Mouse (Mus musculus) CD8-positive naive resting alpha-beta T cell, adult 2 months (primary cell): ENCODE results near the gene Bnip3.

Source experiments
- DNase-seq, 2 experiments: peaks; one replicate each; pipeline ENCODE4 v3.0.0; 2022; ENCODE audit warnings: low read depth in 2 of 2, low spot score in 2 of 2

Bnip3 gene

DNA sequence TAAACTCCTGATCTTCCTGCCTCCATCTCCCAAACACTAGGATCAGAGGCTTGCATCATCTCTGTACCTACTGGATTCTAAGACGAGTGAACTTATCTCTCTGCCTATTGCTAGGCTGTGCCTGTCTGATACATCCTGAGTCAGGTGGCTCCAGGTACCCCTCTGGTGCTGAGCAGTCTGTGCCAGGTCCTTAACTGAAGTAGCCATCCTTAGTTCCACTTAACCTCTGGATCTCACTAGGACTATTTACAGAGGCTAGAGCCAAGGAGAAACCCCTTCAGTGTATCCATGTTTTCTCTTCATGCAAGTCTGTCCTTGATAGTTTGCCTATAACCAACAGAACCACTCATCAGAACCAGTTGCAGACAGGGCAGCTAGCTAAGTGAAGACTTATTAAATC is 2.9 kb downstream of the Bnip3 start:
- no peak for DNase-seq

DNA sequence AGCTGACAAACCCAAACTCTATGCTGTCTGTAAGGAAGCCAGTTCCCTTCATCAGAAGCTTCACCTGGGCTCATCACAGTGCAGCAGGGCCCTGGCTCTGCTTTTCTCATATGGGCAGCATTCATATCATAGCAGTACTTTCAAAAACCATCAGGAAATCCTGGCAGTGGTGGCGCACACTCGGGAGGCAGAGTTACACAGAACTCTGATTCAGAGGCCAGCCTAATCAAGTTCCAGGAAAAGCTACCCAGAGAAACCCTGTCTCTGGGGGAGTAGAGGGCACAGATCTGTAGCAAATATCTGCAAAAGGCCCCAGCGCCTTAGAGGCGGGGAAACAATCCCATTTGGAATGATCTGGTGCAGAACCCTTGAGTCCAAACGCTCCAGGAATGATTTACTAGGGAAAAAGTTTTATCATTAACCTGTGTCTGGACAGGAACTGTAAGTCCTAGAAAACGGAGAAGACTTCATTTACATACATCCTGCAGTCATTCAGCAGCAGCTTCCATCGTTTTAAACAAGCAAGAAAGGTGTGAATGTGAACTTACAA is 5.4 kb downstream of the Bnip3 start:
- DNase-seq, result no peak

DNA sequence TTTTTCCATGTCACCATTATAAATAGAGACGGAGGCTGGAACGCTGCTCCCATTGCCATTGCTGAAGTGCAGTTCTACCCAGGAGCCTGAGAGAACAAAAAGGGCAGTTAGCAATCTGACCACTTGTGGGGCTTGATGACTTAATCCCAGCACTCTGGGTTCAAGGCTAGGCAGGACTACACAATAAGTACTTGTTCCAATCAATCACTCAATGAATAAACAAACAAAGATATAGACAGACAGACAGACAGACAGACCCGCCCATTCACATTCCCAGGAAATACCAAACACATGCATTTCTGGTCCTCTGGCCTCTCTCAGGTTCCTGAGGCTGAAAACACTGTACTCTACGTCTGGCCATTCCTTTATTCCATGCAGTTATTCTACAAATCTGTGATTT is 10.6 kb downstream of the Bnip3 start:
- DNase-seq, result no peak

DNA sequence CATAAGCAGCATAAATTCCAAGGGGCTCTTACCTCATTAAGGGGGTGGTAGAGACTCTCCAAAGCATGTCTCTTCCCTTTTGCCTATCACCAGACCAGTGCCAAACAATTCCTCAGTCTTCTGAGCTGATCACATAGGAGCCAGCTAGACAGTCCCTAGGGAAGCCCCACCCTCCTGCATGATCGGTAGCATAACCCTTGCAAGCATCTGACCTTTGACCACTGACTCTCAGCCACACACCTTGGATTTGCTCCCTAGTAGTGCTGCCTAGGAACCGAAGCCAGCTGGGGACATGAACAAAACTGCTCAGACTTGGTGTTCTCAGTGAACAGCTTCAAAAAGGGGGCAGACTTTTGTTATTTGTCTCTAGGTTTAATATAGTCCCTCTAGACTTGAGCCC is 11.2 kb downstream of the Bnip3 start:
- no peak for DNase-seq

DNA sequence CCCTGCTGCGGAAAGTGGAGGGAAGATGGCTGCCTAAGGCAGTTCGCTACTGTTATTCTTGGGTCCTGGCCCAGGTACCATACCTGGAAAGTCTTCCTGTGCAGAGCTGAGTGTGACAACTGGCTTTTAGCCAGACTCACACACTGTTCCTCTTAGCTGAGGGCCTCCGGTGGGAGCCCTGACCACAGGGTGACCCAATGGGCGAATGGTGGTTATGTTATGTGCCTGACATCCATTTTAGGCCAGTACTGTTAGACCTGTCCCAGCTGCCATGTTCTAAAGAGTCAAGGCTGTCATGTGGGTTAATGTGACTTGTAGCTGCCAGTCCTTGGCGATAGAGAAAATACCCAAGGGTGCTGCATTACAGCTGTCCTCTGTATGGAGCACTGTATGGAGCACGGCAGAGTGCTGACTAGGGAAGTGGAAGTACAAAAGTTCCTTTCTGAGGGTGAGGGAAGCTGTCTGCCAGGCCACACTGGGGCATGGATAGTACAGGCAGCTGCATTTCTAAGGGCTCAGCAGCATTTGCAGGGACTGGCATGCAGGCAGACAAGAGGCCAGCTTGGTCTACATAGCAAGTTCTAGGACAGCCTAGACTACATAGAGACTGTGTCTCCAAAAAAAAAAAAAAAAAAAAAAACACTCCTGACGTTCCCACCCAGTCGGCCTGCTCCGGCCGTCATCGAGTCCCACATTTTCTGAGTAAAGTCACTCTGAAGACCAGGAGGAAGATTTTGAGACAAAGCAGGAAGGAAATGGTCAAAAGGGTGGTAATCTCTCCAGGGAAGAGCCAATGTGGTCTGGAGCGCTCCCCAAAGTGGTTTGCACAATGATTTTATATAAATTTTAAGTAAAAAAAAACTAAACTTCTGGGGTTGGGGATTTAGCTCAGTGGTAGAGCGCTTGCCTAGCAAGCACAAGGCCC is 23.7 kb downstream of the Bnip3 start:
- no peak for DNase-seq

DNA sequence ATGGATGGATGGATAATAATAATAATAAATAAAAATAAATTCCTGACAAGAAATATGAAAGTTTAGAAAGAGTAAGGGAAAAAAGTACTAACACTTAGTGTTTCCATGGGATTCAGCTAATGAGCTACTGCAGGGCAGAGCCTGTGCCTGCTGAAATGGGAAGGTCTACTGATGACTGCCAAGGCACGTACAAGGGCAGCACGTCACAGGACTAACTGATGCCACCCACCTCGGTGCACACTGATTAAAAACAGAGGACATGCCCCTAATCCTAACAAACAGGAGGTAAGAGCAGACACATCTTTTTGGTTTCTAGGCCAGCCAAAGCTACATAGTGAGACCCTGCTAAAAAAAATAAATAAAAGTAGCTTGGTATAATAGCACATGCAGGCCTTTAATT is 25.6 kb downstream of the Bnip3 start:
- no peak for DNase-seq

DNA sequence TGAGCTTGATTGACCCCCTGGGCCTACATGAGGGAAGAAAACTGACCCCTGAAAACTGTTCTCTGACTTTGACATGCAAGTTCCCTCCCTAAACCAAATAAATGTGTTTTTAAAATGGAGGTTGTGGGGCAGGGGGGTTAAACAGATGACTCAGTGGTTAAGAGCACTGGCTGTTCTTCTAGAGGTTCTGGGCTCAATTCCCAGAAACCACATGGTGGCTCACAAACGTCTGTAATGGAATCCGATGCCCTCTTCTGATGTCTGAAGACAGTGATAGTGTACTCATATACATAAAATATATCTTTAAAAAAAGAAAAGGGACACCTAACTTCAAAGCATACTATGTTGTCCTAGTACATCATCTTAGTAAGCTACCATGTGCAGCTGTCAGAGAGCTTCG is 34.3 kb downstream of the Bnip3 start:
- no peak for DNase-seq

DNA sequence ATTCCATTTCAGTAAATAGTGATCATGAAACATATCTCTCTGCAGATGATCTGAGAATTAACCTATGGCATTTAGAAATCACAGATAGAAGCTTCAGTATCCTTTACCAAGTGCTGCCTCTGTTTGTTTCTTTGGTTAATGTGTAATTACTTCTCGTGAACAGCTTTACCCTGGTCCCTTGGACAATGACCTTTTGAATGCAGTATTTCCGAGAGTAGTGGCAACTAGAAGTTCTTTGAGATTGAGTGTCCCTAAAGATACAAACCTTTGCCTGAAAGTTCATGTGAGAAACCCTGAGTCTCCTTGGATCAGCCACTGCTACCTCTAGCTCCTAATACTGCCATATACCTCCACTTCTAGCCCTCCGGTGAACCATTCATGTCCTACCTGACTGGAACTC is 36.4 kb downstream of the Bnip3 start:
- no peak for DNase-seq

DNA sequence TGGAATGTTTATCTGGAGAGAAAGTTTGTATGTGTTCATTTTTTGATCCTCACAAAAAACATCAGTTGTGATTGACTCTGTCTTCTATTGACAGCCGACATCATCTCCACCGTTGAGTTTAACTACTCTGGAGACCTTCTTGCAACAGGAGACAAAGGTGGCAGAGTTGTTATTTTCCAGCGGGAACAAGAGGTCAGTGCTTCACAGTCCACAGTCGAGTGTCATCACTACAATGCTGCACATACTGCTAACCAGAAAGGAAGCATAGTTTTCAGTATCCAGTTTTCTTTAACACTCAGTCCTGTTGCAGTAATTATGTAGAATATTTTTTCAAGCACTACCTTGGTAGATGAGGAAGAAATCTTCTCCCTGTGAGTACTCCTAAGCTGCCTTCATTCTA is 41.0 kb downstream of the Bnip3 start:
- no peak for DNase-seq

DNA sequence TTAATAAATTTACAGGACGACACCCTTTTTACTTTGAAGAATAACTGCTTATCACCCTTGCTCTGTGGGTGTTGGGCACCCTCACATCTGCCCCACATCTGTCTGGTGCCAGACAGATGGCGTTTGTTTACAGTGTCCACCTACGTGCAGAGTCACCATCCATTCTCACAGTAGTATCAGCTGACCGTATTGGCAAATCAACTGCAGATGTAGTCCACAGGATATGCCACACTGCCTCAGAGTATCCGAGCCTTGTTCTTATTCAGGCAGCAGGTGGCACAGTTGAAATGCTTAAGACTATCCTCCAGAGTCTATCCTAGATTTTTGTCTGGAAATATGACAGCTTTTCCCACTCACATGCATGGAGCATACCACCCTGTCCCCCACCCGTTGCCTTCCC is 42.0 kb downstream of the Bnip3 start:
- DNase-seq, result no peak

DNA sequence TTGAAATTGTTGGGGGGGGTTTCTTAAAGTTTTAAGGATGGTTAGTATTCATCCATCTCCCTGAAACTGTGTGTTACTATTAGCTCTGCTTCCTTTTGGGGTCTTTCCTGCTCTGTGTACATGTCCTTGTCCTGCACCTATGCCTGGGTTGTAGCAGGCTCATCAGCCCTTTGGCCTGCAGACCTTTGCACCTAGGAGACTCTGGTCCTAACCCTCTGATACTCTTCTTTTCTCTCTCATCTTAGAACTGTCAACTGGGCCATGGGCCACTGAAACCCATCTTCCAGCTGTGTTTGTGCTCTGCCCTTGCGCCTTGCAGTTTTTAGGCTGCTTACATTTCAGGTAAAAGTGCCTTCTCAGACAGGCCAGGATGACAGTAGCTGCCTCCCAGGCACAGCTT is 44.5 kb downstream of the Bnip3 start:
- DNase-seq, result no peak

DNA sequence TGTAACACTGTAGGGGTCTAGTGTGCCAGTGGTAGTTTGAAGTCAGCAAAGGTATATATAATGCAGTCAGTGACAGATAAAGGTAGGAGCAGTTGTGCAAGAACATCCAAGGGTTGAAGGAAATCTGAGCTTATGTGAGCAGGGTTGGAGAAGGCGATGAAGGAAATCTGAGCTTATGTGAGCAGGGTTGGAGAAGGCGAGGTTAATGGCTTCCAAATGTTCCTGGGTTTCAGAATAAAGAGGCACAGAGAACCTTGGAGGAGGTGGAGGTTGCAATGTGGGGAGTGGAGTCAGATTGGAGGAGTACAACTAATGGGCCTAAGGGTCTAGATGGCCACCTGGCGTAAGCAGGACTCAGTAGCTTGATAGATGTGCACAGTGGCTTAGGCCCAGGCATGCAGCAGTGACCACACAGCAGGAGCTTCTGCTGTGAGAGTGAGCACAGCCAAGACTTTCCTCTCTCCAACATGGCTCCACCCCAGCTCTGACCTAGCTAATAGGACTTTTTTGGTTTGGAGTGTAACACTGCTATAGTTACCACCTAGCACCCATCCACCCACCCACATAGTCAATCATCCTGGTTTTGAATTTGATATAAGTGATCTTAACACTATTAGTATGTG is 45.3 kb downstream of the Bnip3 start:
- no peak for DNase-seq

DNA sequence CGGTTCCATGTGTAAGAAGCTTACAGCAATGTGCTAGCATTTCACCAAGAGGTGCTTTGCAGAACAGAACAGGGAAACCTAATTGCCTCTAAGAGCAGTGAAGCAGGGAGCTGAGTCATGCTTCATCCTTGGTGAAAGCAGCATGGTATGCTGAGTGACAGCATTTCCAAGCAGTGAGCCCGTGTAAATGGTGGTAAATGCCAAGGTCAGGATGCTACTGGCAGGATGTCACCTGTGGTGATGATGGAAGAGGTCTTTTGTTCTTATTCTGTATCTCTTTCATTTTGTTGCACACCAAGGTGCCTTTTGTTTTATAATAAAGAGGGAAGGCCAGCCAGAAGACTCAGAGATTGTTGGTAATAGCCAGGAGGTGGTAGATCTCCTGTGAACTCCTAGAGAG is 52.6 kb downstream of the Bnip3 start:
- no peak for DNase-seq

DNA sequence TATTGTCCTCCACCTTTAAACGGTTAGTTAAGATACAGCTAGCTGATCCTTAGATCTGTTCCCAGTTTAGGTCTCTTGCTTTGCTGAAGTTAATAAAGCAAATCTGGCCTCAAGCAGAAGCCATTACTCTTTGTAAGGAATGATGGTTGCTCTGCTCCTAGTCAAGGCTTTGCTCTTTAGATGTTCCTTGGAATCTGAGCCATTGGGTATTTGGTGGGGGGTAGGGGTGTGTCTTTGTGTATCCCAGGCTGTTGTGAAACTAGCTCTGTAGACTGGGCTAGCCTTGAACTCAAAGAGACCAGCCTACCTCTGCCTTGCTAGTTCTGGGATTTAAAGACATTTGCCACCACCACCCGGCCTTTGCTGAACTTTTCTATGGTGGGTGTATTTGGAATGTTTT is 55.1 kb downstream of the Bnip3 start:
- DNase-seq, result no peak

DNA sequence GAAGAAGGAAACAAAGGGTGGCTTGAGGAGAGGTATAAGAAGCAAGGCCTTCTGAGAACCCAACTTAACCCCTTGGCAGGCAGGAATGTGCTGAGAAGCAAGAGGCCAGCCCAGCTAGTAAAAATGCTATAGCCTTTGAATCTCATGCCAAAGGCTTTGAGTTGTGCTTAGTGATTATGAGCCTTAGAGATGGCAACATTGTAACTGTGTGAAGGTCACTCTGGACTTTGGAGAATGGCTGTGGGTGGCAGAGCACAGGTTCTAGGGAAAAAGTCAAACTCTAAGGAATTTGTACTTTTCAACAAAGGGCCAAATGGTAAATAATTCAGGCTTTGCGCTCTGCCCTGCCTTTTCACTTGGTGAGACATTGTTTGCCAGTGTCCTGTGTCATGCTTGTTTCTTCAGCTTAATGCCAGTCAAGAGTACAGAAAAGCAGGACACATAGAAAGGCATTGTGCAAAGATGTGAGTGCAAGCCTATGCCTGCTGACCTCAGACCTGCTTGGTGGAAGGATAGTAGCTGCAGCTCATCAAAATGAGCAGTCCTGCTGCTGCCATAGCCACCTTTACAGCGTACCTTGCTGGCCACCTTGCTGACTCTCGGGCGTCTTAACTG is 55.8 kb downstream of the Bnip3 start:
- no peak for DNase-seq

DNA sequence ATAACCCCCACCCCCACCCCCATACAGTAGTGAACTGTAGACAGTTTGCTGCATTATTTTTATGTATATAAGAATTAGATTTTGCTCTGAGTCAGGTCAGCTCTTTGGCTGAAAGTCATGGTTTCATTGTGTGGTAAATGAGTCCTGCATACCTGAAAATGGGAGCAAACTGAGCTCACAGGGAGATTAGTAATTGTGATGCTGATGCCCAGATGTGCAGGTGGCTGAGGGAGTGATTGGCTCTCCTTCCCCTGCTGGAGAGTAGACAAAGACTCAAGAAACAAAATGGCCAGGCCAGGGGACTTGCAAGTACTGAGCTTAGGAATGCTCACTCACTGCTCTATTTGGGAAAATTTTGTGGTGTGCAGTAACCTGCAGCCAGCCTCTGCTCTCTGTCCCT is 59.2 kb downstream of the Bnip3 start:
- DNase-seq, result no peak

DNA sequence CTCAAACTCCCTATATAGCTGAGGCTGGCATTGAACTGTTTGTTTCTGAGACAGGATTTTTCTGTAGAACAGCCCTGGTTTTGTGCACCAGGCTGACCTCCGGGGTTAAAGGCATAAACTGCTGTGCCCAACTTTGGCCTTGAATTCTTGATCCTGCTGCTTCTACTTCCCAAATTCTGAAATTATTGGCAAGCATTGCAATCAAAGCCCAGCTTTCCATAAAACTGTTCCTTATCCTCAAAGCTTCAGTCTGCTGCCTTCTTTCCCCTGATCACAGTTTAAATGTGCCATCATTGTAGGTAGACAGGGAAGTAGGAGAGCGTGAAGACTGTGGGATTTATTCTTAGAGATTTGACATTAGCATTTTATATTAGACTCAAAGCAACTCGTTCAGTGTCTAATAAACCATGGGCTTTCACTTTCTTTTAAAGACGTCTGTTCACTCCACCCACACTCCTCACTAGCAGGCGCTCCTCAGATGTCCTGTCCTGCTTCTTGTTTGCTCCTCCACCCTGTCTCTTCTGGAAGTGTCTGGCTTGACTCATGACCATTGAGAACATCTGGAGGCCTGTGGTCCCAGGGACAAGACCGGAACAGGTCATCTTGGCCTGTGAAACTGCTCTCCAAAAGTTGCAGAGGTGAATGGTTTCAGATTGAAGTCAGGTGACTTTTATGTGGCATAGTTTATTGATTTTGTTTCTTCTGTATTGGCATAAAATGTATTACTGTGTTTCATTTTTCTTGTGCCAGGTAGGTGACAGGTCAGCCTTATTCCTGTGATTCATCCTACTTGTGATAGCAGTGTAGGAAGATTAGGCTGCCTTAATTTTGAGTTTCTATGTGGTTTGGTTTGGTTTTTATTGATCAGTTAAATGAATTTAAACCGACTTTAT is 61.0 kb downstream of the Bnip3 start:
- DNase-seq, result no peak

DNA sequence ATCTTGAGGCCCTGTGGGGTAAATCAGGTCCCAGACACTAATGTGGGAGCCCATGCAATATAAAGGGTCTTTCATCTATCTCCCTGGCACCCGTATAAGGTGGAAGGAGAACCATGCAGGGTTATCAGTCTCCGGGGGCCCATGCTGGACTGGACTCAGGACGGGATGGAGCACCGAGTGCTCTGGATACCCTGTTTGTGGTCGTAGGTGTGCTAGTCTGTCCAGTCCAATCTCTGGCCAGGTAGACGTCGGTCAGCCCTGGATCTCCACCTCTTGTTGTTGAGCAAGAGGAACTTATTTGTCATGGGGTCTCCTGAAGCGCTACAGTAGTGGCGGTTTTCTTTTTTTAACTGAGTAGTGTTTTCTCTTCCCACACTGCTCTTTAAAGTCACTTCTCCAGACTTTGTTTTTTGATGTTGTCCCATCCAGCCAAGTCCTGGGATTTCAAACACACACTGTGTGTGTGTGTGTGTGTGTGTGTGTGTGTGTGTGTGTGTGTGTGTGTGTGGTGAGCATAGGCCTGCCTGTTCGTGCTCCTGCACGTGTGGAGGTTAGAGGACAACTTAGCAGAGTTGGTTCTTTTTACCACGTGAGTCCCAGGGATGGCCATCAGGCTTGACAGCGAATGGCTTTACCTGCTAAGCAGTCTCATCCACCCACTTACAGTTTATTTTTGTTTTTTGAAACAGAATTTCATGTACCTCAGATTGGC is 61.8 kb downstream of the Bnip3 start:
- DNase-seq, result no peak

DNA sequence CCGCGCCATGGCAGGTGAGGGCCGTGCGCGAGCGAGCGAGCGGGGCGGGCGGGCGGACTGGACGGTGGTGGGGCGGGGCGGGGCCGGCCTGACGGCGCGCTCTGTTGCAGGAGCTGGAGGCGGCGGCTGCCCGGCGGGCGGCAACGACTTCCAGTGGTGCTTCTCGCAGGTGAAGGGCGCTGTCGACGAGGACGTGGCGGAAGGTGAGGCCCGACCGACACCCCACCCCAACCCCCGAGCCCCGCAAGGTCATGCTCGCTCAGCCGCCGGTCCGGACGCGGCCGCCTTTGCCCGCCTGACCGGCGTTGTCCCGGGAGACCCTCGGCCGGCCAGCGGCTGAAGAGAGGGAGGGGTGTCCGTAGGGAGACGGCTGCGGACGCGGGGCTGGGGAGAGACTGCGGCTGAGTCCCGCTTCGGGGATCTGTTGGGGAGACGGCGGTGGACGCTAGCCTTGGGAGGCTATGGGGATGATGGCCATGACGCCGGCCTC is 62.8 kb downstream of the Bnip3 start:
- DNase-seq, result no peak
